Comparison of ENCODE assay signal across 8 mouse cellular contexts in the genomic region with DNA sequence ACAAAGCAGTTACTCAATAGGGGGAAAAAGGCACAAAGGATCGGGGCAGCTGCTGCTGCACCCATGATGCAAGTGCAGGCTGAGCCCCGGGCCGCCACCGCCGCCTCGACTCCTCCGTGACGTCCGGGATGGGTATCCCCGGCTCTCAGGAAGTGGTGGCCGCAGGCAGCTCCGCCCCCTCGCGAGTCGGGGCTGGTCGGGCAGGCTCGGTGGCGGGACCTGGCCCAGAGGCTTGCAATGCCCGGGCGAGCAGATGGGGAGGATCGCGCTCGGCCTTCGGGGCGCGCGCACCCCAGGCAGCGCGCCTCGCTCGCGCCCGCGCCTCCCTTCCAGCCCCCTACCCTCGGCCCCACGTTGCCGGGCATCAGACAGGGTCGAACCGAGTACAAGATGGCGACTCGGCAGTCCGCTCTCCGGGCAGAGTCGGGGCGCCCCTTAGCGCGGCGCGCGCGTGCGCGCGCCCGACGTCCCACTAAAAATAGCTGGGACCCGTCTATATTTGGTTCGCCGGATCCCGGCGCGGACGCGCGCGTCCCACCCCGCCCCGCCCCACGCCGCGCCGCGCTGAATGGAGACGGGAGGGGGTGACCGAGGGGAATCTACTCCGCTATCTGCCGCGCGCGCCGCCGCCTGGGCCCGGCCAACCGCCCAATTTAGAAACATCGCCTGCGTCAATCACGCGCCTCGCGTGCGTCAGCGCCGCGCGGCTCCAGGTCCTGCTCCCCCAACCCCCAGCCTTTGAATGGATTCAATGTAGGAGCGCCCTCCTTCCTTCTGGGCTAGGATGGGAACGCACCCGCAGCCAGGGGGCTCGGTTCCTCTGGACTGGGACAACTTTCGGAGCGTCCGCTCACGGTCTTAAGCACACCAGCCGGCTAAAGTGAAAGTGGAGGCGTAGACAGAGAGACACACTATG. TPM values are rescaled to one million over a fixed set of nuclear protein-coding genes. Genes with fewer than 3 reads are reported as not detected.
DNase-seq lines count a peak whose midpoint lies in the region; ATAC-seq and TF ChIP-seq lines count a peak whose summit lies in the region.

No protein-coding gene starts in this region.

- H3K4me1 ChIP-seq in forebrain, embryonic 11.5 days (replicated peaks; ENCODE audit: control insufficient read depth, insufficient read depth, low read length), result peaks cover 11% of the 10 kb centered on the region; the same call in 1 of the 2 replicates
- peaks cover 30% of the 10 kb centered on the region for H3K4me1 ChIP-seq in heart, embryonic 16.5 days (ENCODE audit: control insufficient read depth, insufficient read depth, low read length)
- peaks cover 20% of the 10 kb centered on the region for H3K4me1 ChIP-seq in liver, embryonic 16.5 days (ENCODE audit: control insufficient read depth, low read depth, low read length)
- peaks cover 49% of the 10 kb centered on the region for H3K4me1 ChIP-seq in neural tube, embryonic 13.5 days (replicated peaks)
- peaks cover 33% of the 10 kb centered on the region for H3K4me1 ChIP-seq in testis, adult 2 months (ENCODE audit: control insufficient read depth, insufficient read depth, low read length)

- H3K9me3 ChIP-seq in forebrain, embryonic 11.5 days (ENCODE audit: control insufficient read depth, low read length), result no peaks in the 10 kb centered on the region
- H3K9me3 ChIP-seq in heart, embryonic 16.5 days (replicated peaks; ENCODE audit: control insufficient read depth, low read length), result no peaks in the 10 kb centered on the region
- H3K9me3 ChIP-seq in liver, embryonic 16.5 days (replicated peaks; ENCODE audit: control insufficient read depth, low read length), result no peaks in the 10 kb centered on the region
- H3K9me3 ChIP-seq in neural tube, embryonic 13.5 days, result no peaks in the 10 kb centered on the region

- H3K36me3 ChIP-seq in forebrain, embryonic 11.5 days (ENCODE audit: control insufficient read depth, insufficient read depth, low read length), result no peaks in the 10 kb centered on the region
- no peaks in the 10 kb centered on the region for H3K36me3 ChIP-seq in heart, embryonic 16.5 days (ENCODE audit: control insufficient read depth, insufficient read depth)
- H3K36me3 ChIP-seq in liver, embryonic 16.5 days (ENCODE audit: control insufficient read depth, insufficient read depth), result no peaks in the 10 kb centered on the region
- no peaks in the 10 kb centered on the region for H3K36me3 ChIP-seq in neural tube, embryonic 13.5 days
- no peaks in the 10 kb centered on the region for H3K36me3 ChIP-seq in testis, adult 2 months (ENCODE audit: control insufficient read depth, insufficient read depth, low read length)

- peak overlapping the region; percentile 80 for H3K9ac ChIP-seq in forebrain, embryonic 11.5 days (ENCODE audit: low read length)
- peak overlapping the region; percentile 92 for H3K9ac ChIP-seq in heart, embryonic 16.5 days (ENCODE audit: low read length)
- H3K9ac ChIP-seq in liver, embryonic 16.5 days (ENCODE audit: low read depth, low read length), result peak overlapping the region; percentile 78
- H3K9ac ChIP-seq in neural tube, embryonic 13.5 days, result peak overlapping the region; percentile 87

- ATAC-seq in forebrain, embryonic 11.5 days (replicated peaks; ENCODE audit: low FRiP score), result peak; percentile 85
- ATAC-seq in heart, embryonic 16.5 days (replicated peaks; ENCODE audit: extremely low read depth, insufficient read depth, low FRiP score), result peak; percentile 89
- peak; percentile 87 for ATAC-seq in liver, embryonic 16.5 days (ENCODE audit: low read depth)
- peak; percentile 83 for ATAC-seq in neural tube, embryonic 13.5 days (ENCODE audit: low read depth)

- WGBS in forebrain, embryonic 11.5 days, result under 1% methylated on average over 103 of the region's 105 CpGs
- under 1% methylated on average over 98 of the region's 105 CpGs for WGBS in heart, embryonic 16.5 days
- under 1% methylated on average over 85 of the region's 105 CpGs for WGBS in liver, embryonic 16.5 days (ENCODE audit: insufficient replicate concordance)
- under 1% methylated on average over 81 of the region's 105 CpGs for whole genome bisulfite sequencing in neural tube, embryonic 13.5 days

- TF ChIP-seq CTCF in testis, adult 2 months (IDR thresholded peaks at IDR 0.05; ENCODE audit: control insufficient read depth, insufficient read depth, insufficient replicate concordance, low read depth, low read length), result peak; percentile 22; the same call in 1 of the 2 replicates

- peaks cover 5% of the 10 kb centered on the region; the same call in 1 of the 2 replicates for H3K27me3 ChIP-seq in forebrain, embryonic 11.5 days (ENCODE audit: control insufficient read depth, insufficient read depth, low read length)
- peaks cover 6% of the 10 kb centered on the region for H3K27me3 ChIP-seq in heart, embryonic 16.5 days (ENCODE audit: control insufficient read depth, insufficient read depth, low read length)
- peaks cover 38% of the 10 kb centered on the region for H3K27me3 ChIP-seq in liver, embryonic 16.5 days (ENCODE audit: control insufficient read depth, insufficient read depth, low read depth, low read length)
- H3K27me3 ChIP-seq in neural tube, embryonic 13.5 days, result peaks cover 37% of the 10 kb centered on the region
- H3K27me3 ChIP-seq in testis, adult 2 months (ENCODE audit: control insufficient read depth, insufficient read depth, low read length), result no peaks in the 10 kb centered on the region; the same call in none of the 2 replicates

- TF ChIP-seq POLR2A in testis, adult 2 months (IDR thresholded peaks at IDR 0.05; ENCODE audit: control insufficient read depth, low read depth, low read length), result peak; percentile 43

- peak overlapping the region; percentile 92 for H3K27ac ChIP-seq in forebrain, embryonic 11.5 days (ENCODE audit: low read depth, low read length)
- peak overlapping the region; percentile 100 for H3K27ac ChIP-seq in heart, embryonic 16.5 days (ENCODE audit: low read length)
- peak overlapping the region; percentile 90 for H3K27ac ChIP-seq in liver, embryonic 16.5 days (ENCODE audit: low read length)
- peak overlapping the region; percentile 98 for H3K27ac ChIP-seq in neural tube, embryonic 13.5 days (replicated peaks)
- H3K27ac ChIP-seq in testis, adult 2 months (ENCODE audit: control insufficient read depth, insufficient read depth, low read depth, low read length), result peak overlapping the region; percentile 86

- H3K4me2 ChIP-seq in forebrain, embryonic 11.5 days (ENCODE audit: low read depth, low read length, severe bottlenecking), result peak overlapping the region; percentile 97
- peak overlapping the region; percentile 100 for H3K4me2 ChIP-seq in heart, embryonic 16.5 days (ENCODE audit: low read depth, low read length)
- H3K4me2 ChIP-seq in liver, embryonic 16.5 days (ENCODE audit: low read depth, low read length), result peak overlapping the region; percentile 96
- peak overlapping the region; percentile 97 for H3K4me2 ChIP-seq in neural tube, embryonic 13.5 days

- peak overlapping the region; percentile 59 for H3K4me3 ChIP-seq in forebrain, embryonic 11.5 days (ENCODE audit: low read depth, low read length)
- peak overlapping the region; percentile 81 for H3K4me3 ChIP-seq in heart, embryonic 16.5 days (ENCODE audit: low read length)
- peak overlapping the region; percentile 77 for H3K4me3 ChIP-seq in liver, embryonic 16.5 days (ENCODE audit: low read depth, low read length)
- peak overlapping the region; percentile 74 for H3K4me3 ChIP-seq in neural tube, embryonic 13.5 days
- peak overlapping the region; percentile 84 for H3K4me3 ChIP-seq in testis, adult 2 months (ENCODE audit: control insufficient read depth, low read depth, low read length)

- peak; percentile 94 to 96 for DNase-seq in CD8-positive naive resting alpha-beta T cell, adult 2 months (ENCODE audit: low read depth in 2 of 2, low spot score in 2 of 2)
- peak; percentile 83 for DNase-seq in c-Kit-positive CD71-negative TER-119-negative erythroid progenitor cells, embryonic 14.5 days (ENCODE audit: low read depth)
- peak; percentile 97 for DNase-seq in forebrain, embryonic 11.5 days (ENCODE audit: low spot score)
- DNase-seq in kidney, postnatal 4 days, result peak; percentile 94 to 97

RNA-seq across cellular contexts. Expression of gene Nr4a3, which starts 1.9 kb away (rescaled TPM):
- 0.31 and 0.71 TPM in 2 replicates for polyA plus RNA-seq in forebrain, embryonic 11.5 days (2014; fragmentation: Nextera tagmentation; extraction: Ambion mirVana)
- 0.13 and 0.24 TPM in 2 replicates for polyA plus RNA-seq in heart, embryonic 16.5 days (2015; fragmentation: Nextera tagmentation; extraction: Ambion mirVana)
- polyA plus RNA-seq in liver, embryonic 16.5 days (2015; fragmentation: Nextera tagmentation; extraction: Ambion mirVana), result not detected in 2 replicates
- polyA plus RNA-seq in neural tube, embryonic 13.5 days (2015; fragmentation: Nextera tagmentation; extraction: Ambion mirVana), result 0.91 and 1.3 TPM in 2 replicates
- polyA plus RNA-seq in testis, adult 2 months (2012; rRNA removed), result 4.0 and 4.9 TPM in 2 replicates

Comparison
In these comparisons a context has a peak if more than half of its experiments do, and no peak if none do; other contexts are left out.
1. Peak in every context shown above with its lines: DNase-seq, ATAC-seq, H3K4me3 ChIP-seq and H3K27ac ChIP-seq.